Mouse (Mus musculus): ENCODE data around the gene Pafah1b2. TPM values are rescaled to one million over a fixed set of nuclear protein-coding genes. Genes with fewer than 3 reads are reported as not detected.

Gene Pafah1b2
- polyA plus RNA-seq, 1 experiment, result 246 TPM

DNA sequence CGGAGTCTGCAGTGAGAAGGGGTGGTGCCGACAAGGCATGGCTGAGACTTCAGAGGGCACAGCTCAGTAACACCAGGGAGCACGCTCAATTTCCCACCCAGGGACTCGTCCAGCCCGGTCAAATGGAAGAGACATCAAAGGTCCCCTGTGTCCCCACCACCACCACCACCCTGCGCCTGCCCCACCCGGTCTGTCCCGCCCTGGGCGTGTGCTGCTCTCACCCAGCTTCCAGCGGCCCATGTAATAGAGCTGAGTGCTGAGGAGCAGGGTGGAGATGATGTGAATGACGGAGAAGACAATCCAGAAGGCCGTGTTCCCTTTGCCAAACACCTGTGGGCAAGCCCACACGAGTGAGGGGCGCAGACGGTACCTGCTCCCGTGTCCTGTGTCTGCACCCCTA is 70.0 kb downstream of the Pafah1b2 start:
- TF ChIP-seq POLR2A (IDR thresholded peaks at IDR 0.05; ENCODE audit: control insufficient read depth, low read depth, low read length), result no peak
- no peak for TF ChIP-seq CTCF (IDR thresholded peaks at IDR 0.05; ENCODE audit: control insufficient read depth, insufficient read depth, insufficient replicate concordance, low read depth, low read length)
- no peak overlapping the region for H3K4me3 ChIP-seq (ENCODE audit: control insufficient read depth, low read depth, low read length)
- H3K27ac ChIP-seq (ENCODE audit: control insufficient read depth, insufficient read depth, low read depth, low read length), result no peak overlapping the region
- H3K4me1 ChIP-seq (ENCODE audit: control insufficient read depth, insufficient read depth, low read length), result no peaks in the 10 kb centered on the region; the same call in 1 of the 2 replicates
- H3K27me3 ChIP-seq (ENCODE audit: control insufficient read depth, insufficient read depth, low read length), result no peaks in the 10 kb centered on the region
- peaks cover 2% of the 10 kb centered on the region for H3K36me3 ChIP-seq (ENCODE audit: control insufficient read depth, insufficient read depth, low read length)

DNA sequence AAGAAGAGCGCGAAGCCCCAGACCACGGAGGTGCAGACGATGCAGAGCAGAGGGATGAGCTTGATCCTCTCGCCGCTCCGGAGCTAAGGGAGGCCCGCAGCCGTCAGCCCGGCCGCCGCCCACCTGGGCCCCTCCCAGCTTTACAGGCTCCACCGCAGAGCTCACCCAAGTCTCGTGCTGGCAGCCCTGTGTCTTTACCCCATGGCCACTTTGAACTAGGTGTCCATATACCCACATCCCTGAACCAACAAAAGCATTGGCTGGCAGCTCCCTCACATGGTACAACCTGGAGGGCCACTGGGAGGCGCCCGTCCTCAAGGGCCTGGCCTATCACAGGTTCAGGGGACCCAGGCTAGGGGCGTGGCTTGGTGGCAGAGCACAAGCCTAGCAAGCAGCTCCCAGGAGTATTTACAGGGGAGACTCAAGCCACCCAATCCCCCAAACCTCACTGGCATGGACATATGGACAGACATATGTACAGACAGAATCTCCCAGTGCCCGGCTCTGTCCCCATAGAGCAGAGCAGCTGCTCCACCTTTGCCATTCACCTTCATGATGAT is 71.1 kb downstream of the Pafah1b2 start:
- no peak for TF ChIP-seq CTCF (IDR thresholded peaks at IDR 0.05; ENCODE audit: control insufficient read depth, insufficient read depth, insufficient replicate concordance, low read depth, low read length)
- no peak for TF ChIP-seq POLR2A (IDR thresholded peaks at IDR 0.05; ENCODE audit: control insufficient read depth, low read depth, low read length)
- Histone ChIP-seq H3K27me3 (ENCODE audit: control insufficient read depth, insufficient read depth, low read length) (no peaks in the 10 kb centered on the region), H3K27ac (ENCODE audit: control insufficient read depth, insufficient read depth, low read depth, low read length) (no peak overlapping the region), H3K36me3 (ENCODE audit: control insufficient read depth, insufficient read depth, low read length) (peaks cover 2% of the 10 kb centered on the region), H3K4me3 (ENCODE audit: control insufficient read depth, low read depth, low read length) (no peak overlapping the region), H3K4me1 (ENCODE audit: control insufficient read depth, insufficient read depth, low read length) (no peaks in the 10 kb centered on the region; the same call in 1 of the 2 replicates)

DNA sequence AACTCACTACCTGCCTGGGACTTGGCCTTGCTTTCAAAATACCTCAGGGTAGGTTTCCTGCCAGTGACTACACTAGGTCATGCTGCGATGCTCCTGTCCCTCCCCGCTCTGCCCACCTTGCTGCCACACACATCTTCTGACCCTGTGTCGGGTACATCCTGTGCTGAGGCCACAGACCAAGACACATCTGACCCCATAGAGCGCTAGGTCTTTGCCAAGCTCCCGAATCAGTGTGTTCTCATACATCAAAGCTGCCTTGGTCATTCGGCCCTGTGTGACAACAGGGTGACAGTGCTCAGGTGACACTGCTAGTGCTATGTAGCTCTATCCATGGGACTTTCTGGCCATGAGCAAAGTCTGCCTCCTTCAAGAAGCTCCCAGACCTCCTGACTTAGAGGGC is 72.7 kb downstream of the Pafah1b2 start:
- H3K27ac ChIP-seq (ENCODE audit: control insufficient read depth, insufficient read depth, low read depth, low read length), result no peak overlapping the region
- no peaks in the 10 kb centered on the region for H3K27me3 ChIP-seq (ENCODE audit: control insufficient read depth, insufficient read depth, low read length)
- H3K4me1 ChIP-seq (ENCODE audit: control insufficient read depth, insufficient read depth, low read length), result peaks cover 5% of the 10 kb centered on the region
- peaks cover 2% of the 10 kb centered on the region for H3K36me3 ChIP-seq (ENCODE audit: control insufficient read depth, insufficient read depth, low read length)
- H3K4me3 ChIP-seq (ENCODE audit: control insufficient read depth, low read depth, low read length), result no peak overlapping the region
- TF ChIP-seq CTCF (IDR thresholded peaks at IDR 0.05; ENCODE audit: control insufficient read depth, insufficient read depth, insufficient replicate concordance, low read depth, low read length), result no peak
- TF ChIP-seq POLR2A (IDR thresholded peaks at IDR 0.05; ENCODE audit: control insufficient read depth, low read depth, low read length), result no peak

DNA sequence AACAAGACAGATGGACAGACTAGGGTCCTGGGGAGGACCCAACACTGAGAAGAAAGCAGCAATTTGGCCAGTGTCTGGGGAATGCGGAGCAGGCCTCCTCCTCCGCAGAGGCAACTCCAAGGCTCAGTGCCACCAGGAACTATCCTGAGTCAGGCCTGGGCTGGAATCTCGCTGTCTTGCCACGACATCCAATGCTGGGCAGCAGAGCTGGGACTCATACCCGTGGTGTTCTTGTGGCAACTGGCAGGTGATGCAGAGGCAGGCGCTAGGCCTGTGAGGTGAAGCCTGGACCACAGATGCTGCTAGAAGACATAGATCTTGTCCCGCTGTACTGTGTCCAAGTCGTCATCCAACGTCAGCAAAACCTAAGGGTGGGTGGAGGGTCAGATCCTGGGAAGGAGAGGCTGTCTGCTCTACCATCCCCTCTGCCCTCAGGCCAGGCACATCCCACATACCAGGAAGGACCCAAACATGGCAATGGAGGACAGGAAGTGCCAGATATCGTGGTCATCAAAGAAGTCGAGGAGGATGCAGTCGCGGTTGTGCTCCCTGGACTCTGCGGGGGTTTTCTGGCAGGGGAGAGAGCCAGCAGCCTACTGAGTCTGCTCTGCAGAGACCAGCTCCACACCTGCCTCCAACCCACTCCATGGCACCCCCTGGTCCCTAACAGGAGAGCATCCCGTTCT is 73.4 kb downstream of the Pafah1b2 start:
- Histone ChIP-seq H3K27ac (ENCODE audit: control insufficient read depth, insufficient read depth, low read depth, low read length) (no peak overlapping the region), H3K4me1 (ENCODE audit: control insufficient read depth, insufficient read depth, low read length) (peaks cover 5% of the 10 kb centered on the region), H3K27me3 (ENCODE audit: control insufficient read depth, insufficient read depth, low read length) (no peaks in the 10 kb centered on the region), H3K36me3 (ENCODE audit: control insufficient read depth, insufficient read depth, low read length) (peaks cover 2% of the 10 kb centered on the region), H3K4me3 (ENCODE audit: control insufficient read depth, low read depth, low read length) (no peak overlapping the region)
- TF ChIP-seq CTCF (IDR thresholded peaks at IDR 0.05; ENCODE audit: control insufficient read depth, insufficient read depth, insufficient replicate concordance, low read depth, low read length) (no peak), POLR2A (IDR thresholded peaks at IDR 0.05; ENCODE audit: control insufficient read depth, low read depth, low read length) (no peak)

DNA sequence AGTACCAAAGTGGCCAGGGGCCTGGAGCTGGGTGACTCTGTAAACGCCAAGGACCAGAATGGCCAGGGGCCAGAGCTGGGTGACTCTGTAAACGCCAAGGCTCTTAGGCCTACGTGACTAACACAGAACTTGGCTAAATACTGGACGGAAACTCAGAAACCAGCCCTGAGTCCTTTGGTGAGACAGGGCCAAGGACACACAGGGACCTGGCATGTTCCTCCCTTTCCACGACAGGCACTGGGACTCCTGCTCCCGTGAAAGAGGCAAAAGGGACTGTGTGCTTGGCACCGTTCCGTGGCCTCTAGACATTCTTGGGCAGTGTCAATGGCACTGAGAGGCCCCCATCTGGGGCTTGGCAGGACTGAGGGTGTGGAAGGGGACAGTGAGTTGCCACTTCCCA is 74.4 kb downstream of the Pafah1b2 start:
- TF ChIP-seq CTCF (IDR thresholded peaks at IDR 0.05; ENCODE audit: control insufficient read depth, insufficient read depth, insufficient replicate concordance, low read depth, low read length), result no peak
- no peak for TF ChIP-seq POLR2A (IDR thresholded peaks at IDR 0.05; ENCODE audit: control insufficient read depth, low read depth, low read length)
- no peak overlapping the region for H3K27ac ChIP-seq (ENCODE audit: control insufficient read depth, insufficient read depth, low read depth, low read length)
- no peaks in the 10 kb centered on the region for H3K27me3 ChIP-seq (ENCODE audit: control insufficient read depth, insufficient read depth, low read length)
- peaks cover 5% of the 10 kb centered on the region for H3K4me1 ChIP-seq (ENCODE audit: control insufficient read depth, insufficient read depth, low read length)
- H3K36me3 ChIP-seq (ENCODE audit: control insufficient read depth, insufficient read depth, low read length), result peaks cover 2% of the 10 kb centered on the region
- no peak overlapping the region for H3K4me3 ChIP-seq (ENCODE audit: control insufficient read depth, low read depth, low read length)

DNA sequence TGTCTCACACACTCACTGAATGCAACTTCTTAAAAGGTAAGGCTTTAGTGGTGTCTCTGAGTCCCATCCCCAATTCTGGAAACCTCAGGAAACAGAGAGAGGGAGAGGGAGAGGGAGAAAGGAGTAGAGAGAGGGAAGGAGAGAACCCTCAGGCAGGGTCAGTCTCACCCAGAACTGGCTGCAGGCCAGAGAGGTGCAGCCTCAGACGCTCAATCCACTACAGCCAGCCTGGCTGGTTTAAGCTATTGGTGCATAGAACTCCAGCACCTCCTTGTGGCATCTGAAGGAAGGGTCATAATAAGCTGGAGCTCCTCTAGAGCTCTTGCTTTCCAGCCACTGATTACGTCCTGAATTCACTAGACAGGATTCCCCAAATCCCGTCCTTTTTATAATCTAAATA is 75.6 kb downstream of the Pafah1b2 start:
- no peak for TF ChIP-seq POLR2A (IDR thresholded peaks at IDR 0.05; ENCODE audit: control insufficient read depth, low read depth, low read length)
- TF ChIP-seq CTCF (IDR thresholded peaks at IDR 0.05; ENCODE audit: control insufficient read depth, insufficient read depth, insufficient replicate concordance, low read depth, low read length), result peak; percentile 45; the same call in 1 of the 2 replicates
- no peaks in the 10 kb centered on the region for H3K27me3 ChIP-seq (ENCODE audit: control insufficient read depth, insufficient read depth, low read length)
- peaks cover 5% of the 10 kb centered on the region for H3K4me1 ChIP-seq (ENCODE audit: control insufficient read depth, insufficient read depth, low read length)
- H3K27ac ChIP-seq (ENCODE audit: control insufficient read depth, insufficient read depth, low read depth, low read length), result no peak overlapping the region
- peaks cover 2% of the 10 kb centered on the region for H3K36me3 ChIP-seq (ENCODE audit: control insufficient read depth, insufficient read depth, low read length)
- H3K4me3 ChIP-seq (ENCODE audit: control insufficient read depth, low read depth, low read length), result no peak overlapping the region

DNA sequence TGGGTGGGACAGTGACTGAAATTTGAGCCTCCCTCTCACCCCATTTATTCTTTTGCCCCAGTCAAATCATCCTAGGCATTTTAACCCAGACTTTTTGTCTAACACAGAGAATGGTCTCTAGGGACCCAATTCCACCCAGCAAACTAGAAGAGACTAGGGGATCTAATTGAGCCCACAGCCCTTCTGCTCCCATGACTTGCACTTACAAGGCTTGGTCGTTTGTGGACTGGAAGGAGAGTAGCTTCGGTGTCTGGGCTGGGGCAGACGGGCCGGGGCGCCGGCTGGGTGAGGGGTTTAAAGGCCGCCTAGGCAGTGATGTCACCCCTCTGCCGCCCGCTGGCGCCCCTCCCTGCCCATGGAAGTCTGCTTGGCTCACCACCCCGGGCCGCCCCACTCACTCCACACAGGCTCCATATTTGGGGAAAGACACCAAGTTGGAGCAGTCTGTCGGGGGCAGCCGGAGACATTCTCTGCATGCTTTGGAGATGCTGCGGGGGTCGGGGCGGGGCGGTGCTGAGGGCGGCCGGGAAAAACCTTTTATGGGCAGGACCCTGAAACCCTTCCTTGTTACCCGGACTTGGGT is 76.8 kb downstream of the Pafah1b2 start, which contains the start of gene Tagln:
Gene Tagln (minus strand): TSS at position 431 of the 583 bp plus-strand sequence.
- Histone ChIP-seq H3K4me1 (ENCODE audit: control insufficient read depth, insufficient read depth, low read length) (peaks cover 5% of the 10 kb centered on the region), H3K27ac (ENCODE audit: control insufficient read depth, insufficient read depth, low read depth, low read length) (peak within 1 kb of the TSS; percentile 45), H3K4me3 (ENCODE audit: control insufficient read depth, low read depth, low read length) (peak within 1 kb of the TSS; percentile 1; the same call in 1 of the 2 replicates), H3K27me3 (ENCODE audit: control insufficient read depth, insufficient read depth, low read length) (no peaks in the 10 kb centered on the region), H3K36me3 (ENCODE audit: control insufficient read depth, insufficient read depth, low read length) (no peaks in the 10 kb centered on the region; the same call in 1 of the 2 replicates)
- no peak for TF ChIP-seq CTCF (IDR thresholded peaks at IDR 0.05; ENCODE audit: control insufficient read depth, insufficient read depth, insufficient replicate concordance, low read depth, low read length)
- TF ChIP-seq POLR2A (IDR thresholded peaks at IDR 0.05; ENCODE audit: control insufficient read depth, low read depth, low read length), result no peak
